Mouse (Mus musculus) small intestine, adult 2 months (tissue): ENCODE data around the gene Olfr1042. TPM values are rescaled to one million over a fixed set of nuclear protein-coding genes. Genes with fewer than 3 reads are reported as not detected.
"Not testable (repeated sequence)": the region's sequence is repeated elsewhere in the genome, so short reads cannot be mapped to it uniquely, and the experiment has no call there.

Experiments
- H3K27ac ChIP-seq: fragments of 200-500 bp; 2 replicates; pipeline ENCODE4 v1.5.1; 2012; ENCODE audit warnings: low read depth, low read length, control low read depth, inconsistent platforms; ENCODE audit not compliant: insufficient read depth
- H3K27me3 ChIP-seq: fragments of 200-500 bp; 2 replicates; pipeline ENCODE4 v1.6.1; 2012; ENCODE audit warnings: mild to moderate bottlenecking, moderate library complexity, low read length, inconsistent platforms; ENCODE audit not compliant: control insufficient read depth, insufficient read depth
- H3K36me3 ChIP-seq: fragments of 200-500 bp; 2 replicates; pipeline ENCODE4 v1.6.1; 2012; ENCODE audit warnings: mild to moderate bottlenecking, low read length, control low read depth, inconsistent platforms; ENCODE audit not compliant: control insufficient read depth, insufficient read depth
- H3K4me1 ChIP-seq: fragments of 200-500 bp; 2 replicates; pipeline ENCODE4 v1.6.1; 2012; ENCODE audit warnings: low read length, inconsistent platforms, mixed read lengths; ENCODE audit not compliant: control insufficient read depth, insufficient read depth, insufficient read length
- H3K4me3 ChIP-seq: fragments of 200-500 bp; 2 replicates; pipeline ENCODE4 v1.5.1; 2012; ENCODE audit warnings: low read depth, mild to moderate bottlenecking, control low read depth, inconsistent platforms, low read length, moderate library complexity
- CTCF ChIP-seq: fragments of 200-500 bp; IDR thresholded peaks from 2 replicates; pipeline ENCODE4 v1.5.1; 2012; ENCODE audit warnings: low read depth, mild to moderate bottlenecking, control low read depth, inconsistent platforms, low read length, moderate library complexity, mixed read lengths; ENCODE audit not compliant: insufficient replicate concordance, insufficient read length; ENCODE audit errors: extremely low read depth
- POLR2A ChIP-seq: fragments of 200-500 bp; IDR thresholded peaks from 2 replicates; pipeline ENCODE4 v1.6.1; 2012; ENCODE audit warnings: low read depth, mild to moderate bottlenecking, control low read depth, inconsistent platforms, low read length, moderate library complexity
- whole genome bisulfite sequencing: fragments of 180-500 bp; shearing (Covaris S2); methylation state at CpG from one replicate; pipeline ENCODE4 v1.1.7; 2018; 5-methylcytosine and 5-hydroxymethylcytosine counted together
- polyA plus RNA-seq: library from polyadenylated mRNA; depleted of rRNA; stranded (reverse); fragments of >200 nt; gene quantifications from 2 replicates; pipeline ENCODE4 v1.2.3, GENCODE M21; 2012; rRNA removed

Olfr1042 gene
- not detected in 2 replicates for polyA plus RNA-seq

DNA sequence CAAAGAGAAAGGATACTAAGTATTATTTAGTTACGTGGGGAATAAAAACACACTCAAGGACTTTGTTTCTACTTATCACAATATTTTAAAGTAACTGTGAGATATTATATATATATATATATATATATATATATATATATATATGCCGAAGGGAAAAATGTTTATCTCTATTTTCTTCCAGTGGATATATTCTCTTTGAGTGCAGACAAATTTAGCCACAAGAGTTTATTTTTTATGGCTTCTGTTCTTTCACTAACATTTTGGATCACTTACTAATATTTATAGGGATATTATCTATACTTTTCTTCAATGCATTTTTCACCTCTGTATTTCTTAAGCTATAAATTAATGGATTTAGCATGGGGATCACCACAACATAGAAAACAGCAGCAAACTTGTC is at the start of gene Olfr1042:
Gene Olfr1042, minus strand, starts transcription at position 101 of the 400 bp plus-strand sequence.
- no peak for TF ChIP-seq POLR2A

DNA sequence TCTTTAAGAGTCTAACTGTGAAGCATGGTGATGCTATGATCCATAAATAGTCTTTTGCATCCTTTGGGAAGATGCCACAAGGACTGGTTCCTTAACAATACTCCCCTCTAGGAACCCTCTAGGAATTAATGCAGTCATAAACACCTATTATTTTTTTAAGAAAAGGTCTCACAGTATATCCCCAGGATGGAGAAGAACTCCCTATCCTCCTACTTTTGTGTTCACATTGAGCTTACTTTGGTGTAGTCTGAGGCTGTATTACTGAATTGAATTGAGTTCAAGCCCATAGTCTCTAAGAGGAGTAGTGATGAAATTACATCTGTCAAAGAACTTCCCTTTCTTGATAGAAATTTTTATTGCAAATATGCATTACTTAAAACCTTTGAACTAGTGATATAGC is 41.3 kb upstream of the Olfr1042 start, which contains the start of gene Olfr1045:
Gene Olfr1045, minus strand, starts transcription at position 101 of the 400 bp plus-strand sequence.
- Histone ChIP-seq H3K4me3 (no peak within 1 kb of the TSS), H3K27ac (no peak within 1 kb of the TSS), H3K4me1 (no peaks in the 10 kb centered on the region), H3K27me3 (no peaks in the 10 kb centered on the region), H3K36me3 (no peaks in the 10 kb centered on the region)
- no peak for TF ChIP-seq CTCF
- no peak for TF ChIP-seq POLR2A

More for the DNA sequence above, at the start of gene Olfr1042:
- H3K27ac ChIP-seq: no peak within 1 kb of the TSS
- no peak within 1 kb of the TSS for H3K4me3 ChIP-seq
- 84% methylated on average over 2 of the region's 2 CpGs for WGBS
- no peaks in the 10 kb centered on the region for H3K4me1 ChIP-seq
- H3K27me3 ChIP-seq: no peaks in the 10 kb centered on the region
- H3K36me3 ChIP-seq: no peaks in the 10 kb centered on the region

DNA sequence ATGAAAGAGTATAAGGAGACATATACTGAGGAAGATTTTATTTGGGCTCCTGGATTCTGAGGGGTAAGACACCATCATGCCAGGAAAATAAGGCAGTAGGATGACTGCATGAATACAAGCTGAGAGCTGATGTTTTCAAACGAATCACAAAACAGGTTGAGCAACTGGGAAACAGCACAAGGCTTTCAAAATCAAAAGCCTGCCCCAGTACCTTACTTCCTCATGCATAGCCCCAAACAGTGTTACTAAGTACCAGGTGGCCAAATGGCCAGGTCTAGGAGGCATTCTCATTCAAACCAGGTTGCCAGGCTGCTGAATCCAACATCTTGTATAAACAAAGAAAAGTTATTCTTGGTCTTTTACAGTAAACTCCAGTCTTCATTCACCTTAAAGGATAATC is 34.2 kb upstream of the Olfr1042 start:
- WGBS: 26% methylated on average over 1 of the region's 1 CpGs
- H3K27ac ChIP-seq: no peak overlapping the region
- H3K4me3 ChIP-seq: no peak overlapping the region
- TF ChIP-seq CTCF: no peak
- no peak for TF ChIP-seq POLR2A
- H3K27me3 ChIP-seq: no peaks in the 10 kb centered on the region
- no peaks in the 10 kb centered on the region for H3K36me3 ChIP-seq
- H3K4me1 ChIP-seq: no peaks in the 10 kb centered on the region

DNA sequence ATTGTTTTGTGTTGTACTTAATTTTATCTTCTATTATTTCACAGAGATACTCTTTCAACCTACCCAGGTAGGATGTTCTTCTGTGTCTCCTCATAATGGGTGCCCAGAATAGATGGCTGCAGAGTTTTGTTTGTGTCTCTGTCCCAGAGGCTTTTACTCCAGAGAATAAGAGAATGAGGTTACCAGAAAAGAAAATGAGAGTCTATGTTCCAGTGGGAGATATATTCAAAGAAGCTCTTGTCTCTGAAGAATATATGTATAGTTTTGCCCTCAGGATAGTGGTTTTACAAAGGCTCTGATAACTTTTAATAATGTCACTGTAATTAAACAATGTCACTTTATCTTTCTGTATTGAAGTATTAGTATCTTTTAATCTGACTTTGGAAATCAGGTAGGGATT is 23.9 kb upstream of the Olfr1042 start, which contains the start of gene Olfr52:
Gene Olfr52, minus strand, starts transcription at position 101 of the 400 bp plus-strand sequence.
- no peaks in the 10 kb centered on the region for H3K4me1 ChIP-seq
- no peaks in the 10 kb centered on the region for H3K36me3 ChIP-seq
- no peak within 1 kb of the TSS for H3K4me3 ChIP-seq
- no peak for TF ChIP-seq CTCF
- no peak for TF ChIP-seq POLR2A
- no peaks in the 10 kb centered on the region for H3K27me3 ChIP-seq
- no peak within 1 kb of the TSS for H3K27ac ChIP-seq

DNA sequence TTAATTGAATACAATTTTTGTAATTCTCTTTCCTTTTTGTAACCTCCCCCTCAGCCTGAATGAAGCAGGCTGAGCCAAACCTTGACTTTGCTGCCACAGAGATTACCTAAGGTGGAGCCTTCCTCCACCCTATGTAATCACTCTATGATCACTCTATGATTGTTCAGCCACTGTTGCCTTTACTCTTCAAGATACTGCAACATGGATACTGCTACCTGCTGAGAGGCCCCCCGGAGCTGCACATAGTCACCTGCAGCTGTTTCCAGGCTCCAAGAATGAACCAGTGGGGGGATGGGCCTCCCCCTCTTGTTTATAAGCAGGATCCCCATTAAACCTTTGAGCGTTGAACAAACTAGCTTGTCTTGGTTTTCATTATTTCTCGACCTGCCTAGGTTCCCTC is 18.3 kb upstream of the Olfr1042 start:
- 80% methylated on average over 3 of the region's 3 CpGs for WGBS
- TF ChIP-seq CTCF (no peak), POLR2A (no peak)

DNA sequence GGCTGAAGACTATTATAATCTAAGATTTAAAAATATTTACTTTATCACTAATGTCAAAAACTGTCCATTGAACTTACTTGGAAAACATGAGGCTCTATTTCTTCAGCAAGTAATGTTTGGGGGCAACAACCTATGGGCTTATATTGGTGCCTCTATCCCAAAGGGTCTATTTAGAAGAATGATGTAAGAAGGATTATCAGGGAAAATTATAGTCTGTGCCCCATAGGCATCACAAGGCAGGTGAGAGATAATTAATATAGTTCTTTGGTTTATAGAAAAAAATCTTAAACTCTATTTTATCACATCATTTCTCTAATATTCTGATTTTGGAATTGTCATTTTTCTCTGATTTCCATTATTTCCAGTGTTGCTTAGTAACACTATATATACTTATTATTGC is 16.1 kb upstream of the Olfr1042 start, which contains the start of gene Olfr1044:
Gene Olfr1044, minus strand, starts transcription at position 101 of the 400 bp plus-strand sequence.
- no peak within 1 kb of the TSS for H3K27ac ChIP-seq
- TF ChIP-seq CTCF: no peak
- no peak for TF ChIP-seq POLR2A
- no peaks in the 10 kb centered on the region for H3K36me3 ChIP-seq
- no peak within 1 kb of the TSS for H3K4me3 ChIP-seq
- no peaks in the 10 kb centered on the region for H3K27me3 ChIP-seq
- no peaks in the 10 kb centered on the region for H3K4me1 ChIP-seq

More for the DNA sequence above, 18.3 kb upstream of the Olfr1042 start:
- Histone ChIP-seq H3K4me3 (no peak overlapping the region), H3K27ac (no peak overlapping the region), H3K4me1 (no peaks in the 10 kb centered on the region), H3K27me3 (no peaks in the 10 kb centered on the region), H3K36me3 (no peaks in the 10 kb centered on the region)

DNA sequence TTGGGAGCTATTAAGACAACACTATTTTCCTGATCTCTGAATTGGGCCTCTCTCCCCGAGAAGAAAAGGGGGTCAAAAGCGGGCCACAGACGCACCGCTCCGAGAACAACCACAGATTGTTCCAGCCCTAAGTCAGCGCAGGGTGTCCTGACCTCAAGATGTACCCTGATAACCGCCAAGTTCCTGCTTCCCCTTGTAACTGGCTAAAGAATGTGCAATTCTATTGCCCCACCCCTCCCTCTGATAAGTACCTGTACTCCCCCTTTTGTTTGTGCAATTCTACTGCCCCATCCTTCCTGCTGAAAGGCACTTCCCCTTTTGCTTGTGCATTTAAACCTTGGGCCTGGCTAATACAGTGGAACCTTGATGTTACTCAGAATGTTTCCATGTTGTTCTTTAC is 13.8 kb upstream of the Olfr1042 start:
- 73% methylated on average over 7 of the region's 7 CpGs for WGBS
- H3K36me3 ChIP-seq, H3K27ac ChIP-seq, H3K27me3 ChIP-seq, H3K4me1 ChIP-seq, H3K4me3 ChIP-seq: not testable (repeated sequence)

DNA sequence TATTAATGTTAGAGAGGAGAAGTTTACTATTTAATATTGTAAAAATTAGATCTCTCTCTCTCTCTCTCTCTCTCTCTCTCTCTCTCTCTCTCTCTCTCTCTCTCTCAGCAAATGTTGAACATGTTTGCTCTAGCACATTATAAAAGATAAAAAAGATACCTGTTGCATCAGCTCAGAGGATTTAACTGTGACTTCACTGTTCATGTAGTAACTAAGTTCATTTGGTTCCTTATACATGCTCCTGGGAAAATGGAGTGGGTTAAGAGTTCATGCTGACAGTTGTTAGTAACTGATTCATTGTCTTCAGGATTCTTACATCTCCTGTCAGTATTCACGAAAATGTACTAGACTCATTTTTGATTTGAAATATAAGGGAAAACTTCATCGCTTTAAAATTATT is 5.8 kb upstream of the Olfr1042 start, which contains the start of gene Olfr1043:
Gene Olfr1043, minus strand, starts transcription at position 101 of the 400 bp plus-strand sequence.
- WGBS: 86% methylated on average over 2 of the region's 2 CpGs
- TF ChIP-seq POLR2A (no peak), CTCF (no peak)
- Histone ChIP-seq H3K27ac (no peak within 1 kb of the TSS), H3K36me3 (no peaks in the 10 kb centered on the region), H3K4me3 (no peak within 1 kb of the TSS), H3K27me3 (no peaks in the 10 kb centered on the region), H3K4me1 (no peaks in the 10 kb centered on the region)
